Mouse (Mus musculus) left cerebral cortex, adult 2 months (tissue): Measurements from ENCODE around the gene Col24a1. TPM values are rescaled to one million over a fixed set of nuclear protein-coding genes. Genes with fewer than 3 reads are reported as not detected.

Source experiments
- DNase-seq, 2 experiments: peaks; one replicate each; pipeline ENCODE4 v3.0.0; 2021 to 2022; ENCODE audit warnings: low spot score in 2 of 2, mixed read lengths in 1 of 2; ENCODE audit errors: extremely low spot score in 1 of 2
- H3K27ac ChIP-seq: fragments of 200-600 bp; 2 replicates; pipeline ENCODE4 v1.8.1; 2022
- H3K4me3 ChIP-seq: fragments of 200-600 bp; 2 replicates; pipeline ENCODE4 v1.8.1; 2022
- CTCF ChIP-seq: fragments of 200-600 bp; IDR thresholded peaks from 2 replicates; pipeline ENCODE4 v1.8.1; 2022; ENCODE audit warnings: antibody characterized with exemption, mild to moderate bottlenecking, moderate library complexity
- intact Hi-C: fragments of 180-260 bp; cut with DNase I; formaldehyde crosslinking; loops from one replicate; pipeline ENCODE4 v1.15.1; 2025
- total RNA-seq, 2 experiments: library from RNA; stranded (reverse); gene quantifications; 2 replicates each; pipeline ENCODE4 v1.2.3; 2021

The Col24a1 gene
- total RNA-seq, 2 experiments from 2014 or later, result 2.7 to 2.8 TPM

DNA sequence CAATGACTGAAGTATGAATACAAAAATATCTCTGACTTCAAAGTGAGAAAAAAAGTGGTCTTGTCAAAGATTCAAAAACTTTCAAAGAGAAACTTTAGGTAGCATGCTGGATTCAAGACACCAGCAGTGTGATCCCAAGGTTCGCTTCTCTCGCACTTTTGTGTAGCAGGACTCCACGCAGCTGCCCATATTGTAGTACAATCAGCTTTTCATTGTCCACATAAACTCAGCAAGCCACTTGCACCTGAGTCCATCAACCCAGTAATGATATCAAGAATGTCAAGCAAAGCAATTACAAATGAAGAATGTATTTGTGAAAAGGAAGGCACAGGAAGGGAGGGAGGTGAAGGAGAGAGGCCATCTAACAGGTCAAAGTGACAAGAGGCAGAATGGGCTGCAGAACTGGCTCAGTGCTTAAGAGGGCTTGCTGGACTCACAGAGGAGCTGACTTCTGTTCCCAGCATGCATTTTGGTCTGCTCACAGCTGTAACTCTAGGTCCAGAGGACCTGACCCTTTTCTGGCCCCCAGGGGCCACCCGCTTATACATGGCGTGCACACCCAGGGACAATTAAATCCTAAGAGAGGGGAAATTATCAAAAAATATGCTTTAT, 7.8 kb downstream of the Col24a1 start:
- intact Hi-C loops, result no loop called here

GRCm38 (mm10) chr3:145305311-145305710, 13.0 kb downstream of the Col24a1 start:
- no peak for TF ChIP-seq CTCF
- Histone ChIP-seq H3K27ac (no peak overlapping the region), H3K4me3 (no peak overlapping the region)
- no peak for DNase-seq
- intact Hi-C loops, result no loop called here

More for the DNA sequence above, 7.8 kb downstream of the Col24a1 start:
- H3K4me3 ChIP-seq, result no peak overlapping the region
- no peak for TF ChIP-seq CTCF
- DNase-seq, result no peak
- no peak overlapping the region for H3K27ac ChIP-seq

GRCm38 (mm10) chr3:145307209-145307608, 14.9 kb downstream of the Col24a1 start:
- no peak for TF ChIP-seq CTCF
- intact Hi-C loops, result no loop called here
- Histone ChIP-seq H3K27ac (no peak overlapping the region), H3K4me3 (no peak overlapping the region)
- DNase-seq, result no peak

DNA sequence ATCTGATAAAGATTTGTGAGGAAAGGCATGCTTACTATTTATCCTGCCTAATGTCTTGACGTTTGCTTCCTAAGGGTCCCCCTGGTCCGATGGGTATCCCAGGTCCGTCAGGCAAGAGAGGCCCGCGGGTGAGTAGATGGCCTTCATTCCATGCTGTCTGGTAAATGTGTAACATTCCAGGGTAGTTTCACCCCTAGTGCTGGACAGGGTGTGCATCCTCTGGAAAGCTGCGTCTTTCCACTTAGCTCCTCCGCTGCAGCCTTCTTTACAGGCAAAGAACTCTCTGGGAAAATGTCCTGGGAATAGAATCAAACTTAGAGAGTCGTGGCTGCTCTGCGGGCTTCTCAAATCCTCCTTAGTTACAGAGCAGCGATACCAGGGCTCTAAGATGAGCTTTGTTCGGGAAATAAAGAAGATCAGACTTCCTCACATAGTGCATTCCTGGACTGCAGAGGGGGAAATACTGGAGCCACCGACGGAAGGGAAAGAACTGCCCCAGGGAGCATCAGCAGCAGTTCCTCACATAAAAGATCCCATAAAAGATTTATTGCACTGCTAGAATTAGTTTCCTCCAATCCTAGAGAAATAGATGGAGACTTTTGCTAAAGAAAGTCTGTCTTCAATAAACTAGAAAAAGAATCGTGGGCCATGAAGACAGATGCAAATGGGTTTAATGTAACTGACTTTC, 28.5 kb downstream of the Col24a1 start:
- Histone ChIP-seq H3K27ac (no peak overlapping the region), H3K4me3 (no peak overlapping the region)
- intact Hi-C loops, result no loop called here
- TF ChIP-seq CTCF, result no peak
- no peak for DNase-seq

GRCm38 (mm10) chr3:145325402-145325801, 33.1 kb downstream of the Col24a1 start:
- intact Hi-C loops, result no loop called here
- no peak for DNase-seq
- TF ChIP-seq CTCF, result no peak
- H3K27ac ChIP-seq, result no peak overlapping the region
- no peak overlapping the region for H3K4me3 ChIP-seq

DNA sequence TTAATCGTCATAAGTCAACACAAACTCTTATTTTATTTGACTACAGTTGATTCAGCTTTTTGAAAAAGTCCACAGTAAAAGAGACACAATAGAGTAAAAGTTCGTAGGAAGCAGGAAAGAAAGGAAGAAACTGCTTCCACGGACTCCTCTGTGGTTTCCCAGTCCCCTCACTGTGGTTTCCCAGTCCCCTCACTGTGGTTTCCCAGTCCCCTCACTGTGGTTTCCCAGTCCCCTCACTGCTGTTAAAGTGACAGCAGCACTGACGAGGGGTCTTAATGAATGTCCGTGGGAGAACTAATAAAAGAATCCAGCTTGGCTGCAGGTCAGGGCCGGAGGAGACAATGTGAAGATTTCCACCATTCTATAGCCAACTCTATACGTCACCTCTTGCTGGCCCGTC, 39.4 kb downstream of the Col24a1 start:
- TF ChIP-seq CTCF, result no peak
- Histone ChIP-seq H3K4me3 (no peak overlapping the region), H3K27ac (no peak overlapping the region)
- no peak for DNase-seq
- intact Hi-C loops, result no loop called here

- intact Hi-C loops, result no loop called here
- Histone ChIP-seq H3K27ac (no peak overlapping the region), H3K4me3 (no peak overlapping the region)
- TF ChIP-seq CTCF, result no peak
- no peak for DNase-seq
Observed at GRCm38 (mm10) chr3:145334046-145334445, 41.8 kb downstream of the Col24a1 start.

GRCm38 (mm10) chr3:145337161-145337560, 44.9 kb downstream of the Col24a1 start:
- H3K27ac ChIP-seq, result no peak overlapping the region
- H3K4me3 ChIP-seq, result no peak overlapping the region
- intact Hi-C loops, result no loop called here
- no peak for DNase-seq
- no peak for TF ChIP-seq CTCF

DNA sequence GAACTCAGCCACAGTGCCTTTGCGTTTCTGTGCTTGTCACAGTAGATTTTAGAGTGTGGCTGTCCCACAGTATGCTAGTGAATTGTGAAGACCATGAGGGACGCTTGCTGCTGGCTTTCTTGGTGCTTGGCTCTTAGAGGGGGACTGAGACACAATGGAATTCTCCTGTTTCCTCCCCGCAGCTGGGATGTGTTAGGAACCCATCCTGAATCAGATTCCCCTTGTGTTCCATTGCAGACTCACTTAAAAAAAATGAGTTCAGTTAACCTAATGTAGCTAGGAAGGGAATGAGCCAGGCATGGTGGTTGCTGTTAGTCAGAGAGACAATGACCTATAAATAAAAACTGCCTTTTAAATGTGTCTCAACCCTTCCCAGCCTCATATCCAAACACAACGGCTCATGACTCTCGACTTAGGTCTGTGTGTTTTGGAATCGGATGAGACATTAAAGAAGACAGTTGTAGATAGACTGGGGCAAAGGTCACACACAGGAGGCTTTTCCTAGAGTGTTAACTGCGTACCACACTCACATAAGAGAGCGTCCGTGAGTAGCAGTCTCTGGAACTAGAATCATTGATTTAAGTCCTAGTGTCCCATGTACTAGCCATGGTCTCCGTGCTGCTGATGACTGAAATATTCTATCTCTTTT, 47.7 kb downstream of the Col24a1 start:
- intact Hi-C loops, result no loop called here

DNA sequence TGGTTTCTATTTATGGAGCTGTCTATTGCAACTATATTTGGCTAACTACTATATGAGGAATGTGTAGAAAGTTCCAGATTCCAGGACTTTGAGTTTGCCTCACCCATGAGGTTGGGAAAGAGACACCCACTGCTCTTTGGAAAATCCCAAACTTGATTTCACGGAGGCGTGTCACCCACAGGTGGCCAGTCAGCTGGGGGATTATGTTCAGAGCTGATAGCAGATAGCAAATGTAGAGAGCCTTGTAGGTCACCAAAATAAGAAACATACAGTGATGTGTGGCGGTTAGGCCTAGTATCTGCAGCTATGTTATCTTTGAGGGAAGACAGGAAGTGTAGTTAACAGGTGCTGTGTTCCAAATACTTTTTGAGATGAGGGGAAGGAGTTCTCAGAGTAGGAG, 56.4 kb downstream of the Col24a1 start:
- Histone ChIP-seq H3K4me3 (no peak overlapping the region), H3K27ac (no peak overlapping the region)
- TF ChIP-seq CTCF, result no peak
- no peak for DNase-seq
- intact Hi-C loops, result no loop called here

More for the DNA sequence above, 47.7 kb downstream of the Col24a1 start:
- TF ChIP-seq CTCF, result no peak
- no peak overlapping the region for H3K27ac ChIP-seq
- no peak for DNase-seq
- H3K4me3 ChIP-seq, result no peak overlapping the region

GRCm38 (mm10) chr3:145353951-145354350, 61.7 kb downstream of the Col24a1 start:
- TF ChIP-seq CTCF, result no peak
- no peak overlapping the region for H3K4me3 ChIP-seq
- H3K27ac ChIP-seq, result no peak overlapping the region
- intact Hi-C loops, result no loop called here
- no peak for DNase-seq

DNA sequence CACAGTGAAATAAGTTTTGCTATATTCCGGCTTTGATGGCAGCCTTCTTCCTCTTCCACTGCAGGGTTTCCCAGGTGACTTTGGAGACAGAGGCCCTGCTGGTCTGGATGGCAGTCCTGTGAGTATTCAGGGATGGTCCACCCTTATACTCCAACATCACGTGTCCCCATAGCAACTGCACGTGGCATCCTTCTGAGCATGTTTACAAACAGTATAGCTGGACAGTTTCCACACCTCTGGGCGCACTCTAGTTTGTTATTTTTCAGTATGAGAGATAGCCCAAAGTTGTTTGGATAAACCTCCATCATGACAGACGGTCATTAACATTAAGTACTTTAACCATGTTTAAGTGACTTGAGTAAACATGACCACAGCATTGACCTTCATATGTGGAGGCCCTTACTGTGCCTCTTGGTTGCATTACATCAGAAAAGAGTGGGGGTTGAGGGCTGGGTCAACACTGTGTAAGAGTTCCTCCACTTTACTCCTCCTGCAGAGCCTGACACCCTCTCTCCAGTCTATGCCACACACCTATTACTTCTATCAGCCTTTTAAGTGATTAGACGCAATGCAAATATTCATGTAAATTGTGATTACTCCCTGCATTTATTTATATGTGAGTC, 64.7 kb downstream of the Col24a1 start:
- TF ChIP-seq CTCF, result no peak
- intact Hi-C loops, result no loop called here
- no peak for DNase-seq
- Histone ChIP-seq H3K4me3 (no peak overlapping the region), H3K27ac (no peak overlapping the region)
